21 mouse cellular contexts compared by ENCODE assay signal in the genomic region with DNA sequence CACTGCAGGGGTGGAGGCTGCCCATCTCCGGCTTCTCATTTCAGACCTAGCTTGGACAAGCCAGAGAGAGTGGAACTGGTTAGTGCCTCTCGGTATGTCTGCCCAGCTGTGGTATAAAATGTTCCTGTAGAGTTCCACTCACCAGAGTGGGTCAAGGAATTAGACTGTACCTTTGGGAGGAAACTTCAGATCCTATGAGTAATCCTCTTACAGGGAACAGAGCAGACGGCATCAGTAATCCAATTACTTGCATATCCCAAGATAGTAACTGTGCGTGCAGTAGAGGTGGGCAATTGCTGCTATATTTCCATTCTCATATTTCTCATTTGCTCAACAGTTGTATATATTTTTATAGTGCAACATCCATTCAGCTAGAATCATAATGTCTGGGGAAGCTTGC. TPM values are rescaled to one million over a fixed set of nuclear protein-coding genes. Genes with fewer than 3 reads are reported as not detected.
"Had no signal": no experiment of that assay in that cellular context is flagged by ENCODE, and none has a peak within 500 bp of the region (broad histone marks: within the 10 kb centered on the region; RNA-seq: fewer than 3 reads in every experiment).

No protein-coding gene starts in this region.

- H3K9ac ChIP-seq: liver, embryonic 13.5 days; liver, embryonic 15.5 days; liver, postnatal 0 days; lung, embryonic 15.5 days; midbrain, embryonic 13.5 days; midbrain, embryonic 15.5 days; neural tube, embryonic 12.5 days had no signal

- H3K4me1 ChIP-seq: midbrain, embryonic 15.5 days had no signal

- H3K4me3 ChIP-seq: liver, embryonic 13.5 days; liver, embryonic 15.5 days; lung, embryonic 15.5 days; midbrain, embryonic 13.5 days; midbrain, embryonic 15.5 days; neural tube, embryonic 12.5 days had no signal

- H3K36me3 ChIP-seq: liver, embryonic 13.5 days; liver, embryonic 15.5 days; lung, embryonic 15.5 days; midbrain, embryonic 13.5 days; midbrain, embryonic 15.5 days; neural tube, embryonic 12.5 days had no signal

- H3K27ac ChIP-seq: liver, embryonic 13.5 days; liver, embryonic 15.5 days; lung, embryonic 15.5 days; macrophage; midbrain, embryonic 13.5 days; midbrain, embryonic 15.5 days; neural tube, embryonic 12.5 days had no signal

- H3K9me3 ChIP-seq: liver, embryonic 13.5 days; liver, embryonic 15.5 days; lung, embryonic 15.5 days; midbrain, embryonic 13.5 days; midbrain, embryonic 15.5 days; neural tube, embryonic 12.5 days had no signal

- DNase-seq: liver, embryonic 13.5 days; lung, adult 2 months; spleen, adult 18-20 months; thymus, adult 18-20 months had no signal

RNA-seq across cellular contexts. Expression of a gene that starts 11.6 kb away (rescaled TPM):
- total RNA-seq: megakaryocyte progenitor cell, adult 5-6 weeks; midbrain, postnatal 0 days; monocyte, adult 5-6 weeks; neutrophil, adult 5-6 weeks had no signal
- polyA plus RNA-seq: liver, embryonic 11.5 days; liver, embryonic 13.5 days; liver, embryonic 15.5 days; liver, postnatal 0 days; lung, adult 2 months; macrophage; midbrain, embryonic 11.5 days; midbrain, embryonic 15.5 days; neural tube, embryonic 12.5 days; neural tube, embryonic 14.5 days; small intestine, adult 2 months; stomach, embryonic 14.5 days; thymus, postnatal 0 days had no signal

RNA-seq across cellular contexts. Expression of a gene that starts 23.1 kb away (rescaled TPM):
- total RNA-seq: megakaryocyte progenitor cell, adult 5-6 weeks; monocyte, adult 5-6 weeks; neutrophil, adult 5-6 weeks had no signal
- polyA plus RNA-seq: macrophage had no signal
